Mouse (Mus musculus) midbrain, embryonic 16.5 days (tissue): ENCODE results near the gene Rps19. TPM values are rescaled to one million over a fixed set of nuclear protein-coding genes. Genes with fewer than 3 reads are reported as not detected.

ENCODE experiments used
- polyA plus RNA-seq: library from polyadenylated mRNA; unstranded; fragments of >200 nt; fragmentation: Nextera tagmentation; extraction: Ambion mirVana; gene quantifications from 2 replicates; pipeline ENCODE4 v1.2.1, GENCODE M21; 2015

The Rps19 gene
- polyA plus RNA-seq, 1 experiment from 2014 or later: 1,058 TPM

Other genes starting within 250 kb of the Rps19 start
- 0.36 and 0.45 TPM in 2 replicates for gene Lypd3, start 247.8 kb upstream of the Rps19 start, polyA plus RNA-seq
- gene Tex101, start 207.7 kb upstream of the Rps19 start, polyA plus RNA-seq: not detected in 2 replicates
- gene BC049730, start 175.1 kb upstream of the Rps19 start, polyA plus RNA-seq: not detected in 2 replicates
- not detected in 2 replicates for gene Gm4763, start 157.5 kb upstream of the Rps19 start, polyA plus RNA-seq
- gene Cd177, start 124.1 kb upstream of the Rps19 start, polyA plus RNA-seq: 0.46 and 0.62 TPM in 2 replicates
- gene Ceacam10, start 107.2 kb upstream of the Rps19 start, polyA plus RNA-seq: 0.24 and 0.25 TPM in 2 replicates
- 27.8 and 28.6 TPM in 2 replicates for gene Gm9844, start 22.2 kb upstream of the Rps19 start, polyA plus RNA-seq
- 0.26 TPM in 1 of 2 replicates, not detected in the other for gene Lypd4, start 14.4 kb upstream of the Rps19 start, polyA plus RNA-seq
- 0.25 TPM in 1 of 2 replicates, not detected in the other for gene Dmrtc2, start 14.3 kb upstream of the Rps19 start, polyA plus RNA-seq
- gene Cd79a, start 13.0 kb downstream of the Rps19 start, polyA plus RNA-seq: 0.29 and 0.47 TPM in 2 replicates
- gene Arhgef1, start 18.5 kb downstream of the Rps19 start, polyA plus RNA-seq: 52.2 and 53.0 TPM in 2 replicates
- 3.8 and 4.5 TPM in 2 replicates for gene Gm4881, start 60.1 kb downstream of the Rps19 start, polyA plus RNA-seq
- gene Rabac1, start 88.4 kb downstream of the Rps19 start, polyA plus RNA-seq: 288 and 310 TPM in 2 replicates
- gene Atp1a3, start 121.6 kb downstream of the Rps19 start, polyA plus RNA-seq: 447 and 557 TPM in 2 replicates
- gene Grik5, start 188.0 kb downstream of the Rps19 start, polyA plus RNA-seq: 14.2 and 15.5 TPM in 2 replicates
- 33.7 and 34.2 TPM in 2 replicates for gene Zfp574, start 188.2 kb downstream of the Rps19 start, polyA plus RNA-seq